Mouse (Mus musculus): ENCODE results near the gene Zfp706.

Gene Zfp706

DNA sequence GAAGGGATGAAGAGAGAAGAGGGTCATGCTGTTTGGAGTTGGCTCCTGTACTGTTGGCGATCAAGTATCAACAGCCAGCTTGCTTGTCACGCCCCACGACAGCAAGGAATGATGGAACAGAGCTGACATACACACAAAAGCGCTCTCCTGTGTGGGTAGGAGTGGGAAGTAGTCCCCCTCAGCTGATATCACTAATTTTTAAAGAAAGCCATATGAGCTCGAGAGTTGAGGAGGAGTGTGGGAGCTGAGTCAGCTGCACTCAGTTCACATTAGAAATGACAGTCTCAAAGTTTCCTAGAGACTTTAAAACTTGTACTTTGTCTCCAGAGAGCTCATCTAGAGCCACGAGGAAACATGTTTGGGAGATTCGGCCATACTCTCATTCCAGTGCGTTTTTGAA lies 29.8 kb downstream of the Zfp706 start:
- no peak for DNase-seq (ENCODE audit: low read depth)

DNA sequence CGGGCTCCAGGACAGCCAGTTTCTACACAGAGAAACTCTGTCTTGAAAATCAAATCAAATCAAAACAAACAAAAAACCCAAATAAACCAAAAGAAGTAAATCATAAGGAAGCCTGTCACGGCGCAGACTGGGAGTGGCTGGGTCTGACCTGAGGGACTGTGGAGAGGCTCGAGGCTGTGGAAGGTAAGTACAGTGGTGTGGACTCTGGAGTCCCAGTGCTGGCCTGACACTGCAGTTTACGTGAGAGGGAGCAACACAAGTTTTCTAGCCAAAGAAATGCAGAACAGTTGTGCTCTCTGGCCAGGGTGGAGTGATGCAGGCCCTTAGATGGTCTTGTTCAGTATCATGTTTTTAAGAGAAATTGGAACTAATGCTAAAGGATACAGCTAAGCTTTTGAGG lies 31.9 kb downstream of the Zfp706 start:
- no peak for DNase-seq (ENCODE audit: low read depth)

DNA sequence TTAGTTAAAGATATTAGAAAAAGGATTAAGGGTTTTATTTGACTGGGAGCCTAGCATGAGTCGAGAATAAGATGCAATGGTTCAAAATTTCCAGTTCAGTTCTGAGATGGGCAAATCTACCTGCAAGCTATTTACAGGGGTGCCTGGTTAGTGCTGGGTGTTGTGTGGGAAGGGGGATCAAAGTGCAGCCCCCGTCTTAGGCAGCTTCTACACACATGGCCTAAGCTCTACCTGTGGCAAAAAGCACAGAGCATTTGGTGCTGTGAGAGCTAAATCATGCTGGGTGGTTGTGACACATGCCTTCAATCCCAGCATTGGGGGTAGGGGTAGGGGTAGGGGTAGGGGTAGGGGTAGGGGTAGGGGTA lies 32.3 kb downstream of the Zfp706 start:
- DNase-seq (ENCODE audit: low read depth), result no peak

DNA sequence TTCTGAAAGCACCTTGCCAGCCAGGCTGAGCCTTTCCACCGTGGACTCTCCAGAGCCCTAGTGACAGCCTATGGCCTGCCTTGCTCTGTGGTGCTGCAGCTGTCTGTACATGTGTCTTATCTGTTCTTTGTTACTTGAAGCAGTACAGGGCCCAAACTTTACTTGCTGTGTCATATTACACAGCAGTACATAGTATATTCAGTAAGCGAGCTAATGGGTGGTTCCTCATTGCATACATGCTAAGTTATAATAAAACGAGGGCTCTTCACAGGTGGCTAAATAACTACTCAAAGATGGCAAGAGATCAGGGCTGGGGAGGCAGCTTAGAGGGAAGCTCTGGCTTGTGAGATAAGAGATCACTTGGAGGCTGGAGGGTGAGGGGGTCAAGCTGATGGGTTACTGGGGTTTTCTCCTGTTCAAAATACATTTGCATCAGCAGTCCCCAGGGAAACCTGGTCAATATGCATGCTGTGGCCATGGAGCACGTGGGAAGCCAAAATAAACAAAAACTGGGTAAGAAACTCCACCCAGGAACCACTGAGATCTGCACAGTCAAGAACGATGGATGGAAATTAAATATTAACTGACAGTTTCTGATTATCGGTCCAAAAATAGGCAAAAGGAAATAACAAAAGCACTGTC lies 32.8 kb downstream of the Zfp706 start:
- DNase-seq (ENCODE audit: low read depth), result peak; percentile 85

DNA sequence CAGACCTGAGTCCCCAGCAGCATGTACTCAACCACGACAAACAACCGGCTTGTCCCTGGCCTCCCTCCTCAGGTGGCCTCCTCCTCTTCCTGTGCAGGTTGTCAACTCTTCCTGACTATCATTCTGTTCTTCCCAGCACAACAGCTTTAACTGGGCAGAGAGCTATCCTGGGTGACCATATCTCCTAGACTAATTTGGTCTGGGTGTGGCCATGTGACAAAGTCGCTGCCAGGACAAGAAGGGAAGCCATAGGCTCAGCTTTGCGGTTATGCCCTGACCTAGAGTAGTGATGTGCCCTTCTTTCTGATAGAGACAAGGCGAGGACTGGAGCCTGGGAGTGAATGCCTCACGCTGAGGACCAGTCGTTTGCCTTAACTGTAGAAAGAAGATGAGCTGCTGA lies 33.9 kb downstream of the Zfp706 start:
- no peak for DNase-seq (ENCODE audit: low read depth)

DNA sequence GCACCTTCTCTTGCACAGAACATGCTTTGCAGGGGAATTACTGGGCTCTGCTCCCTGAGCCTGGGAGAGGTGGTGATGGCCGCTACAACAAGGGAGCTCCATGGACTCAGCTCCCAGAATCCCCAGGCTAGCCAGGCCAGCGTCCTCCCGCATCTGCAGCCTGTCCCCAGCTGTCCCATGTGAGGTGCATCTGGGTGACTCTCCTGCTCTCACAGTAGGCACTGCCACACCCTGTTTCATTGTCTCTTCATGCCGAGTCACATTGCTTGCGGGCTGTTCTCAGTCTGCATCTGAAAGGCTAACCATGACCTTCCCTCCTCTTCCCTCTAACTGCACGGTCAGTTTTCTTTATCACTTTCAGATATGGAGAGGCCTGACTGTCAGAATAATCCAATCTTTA lies 34.3 kb downstream of the Zfp706 start:
- DNase-seq (ENCODE audit: low read depth), result no peak

DNA sequence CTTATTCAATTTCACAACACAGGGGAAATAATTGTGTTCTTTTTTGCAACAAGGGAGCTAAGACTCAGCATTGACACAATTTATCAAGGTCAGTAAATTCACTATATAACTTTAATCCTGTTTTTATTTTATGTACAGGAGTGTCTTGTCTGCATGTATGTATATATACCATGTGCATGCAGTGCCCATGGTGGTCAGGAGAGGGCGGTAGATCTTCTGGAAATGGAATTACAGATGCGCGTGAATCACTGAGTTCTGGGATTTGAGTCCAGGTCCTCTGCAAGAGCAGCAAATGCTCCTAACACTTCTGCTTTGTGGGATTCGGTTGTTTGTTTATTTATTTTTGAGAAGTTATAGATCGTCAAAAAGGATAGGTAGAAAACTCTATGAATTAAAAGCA lies 37.8 kb downstream of the Zfp706 start:
- DNase-seq (ENCODE audit: low read depth), result peak; percentile 34

DNA sequence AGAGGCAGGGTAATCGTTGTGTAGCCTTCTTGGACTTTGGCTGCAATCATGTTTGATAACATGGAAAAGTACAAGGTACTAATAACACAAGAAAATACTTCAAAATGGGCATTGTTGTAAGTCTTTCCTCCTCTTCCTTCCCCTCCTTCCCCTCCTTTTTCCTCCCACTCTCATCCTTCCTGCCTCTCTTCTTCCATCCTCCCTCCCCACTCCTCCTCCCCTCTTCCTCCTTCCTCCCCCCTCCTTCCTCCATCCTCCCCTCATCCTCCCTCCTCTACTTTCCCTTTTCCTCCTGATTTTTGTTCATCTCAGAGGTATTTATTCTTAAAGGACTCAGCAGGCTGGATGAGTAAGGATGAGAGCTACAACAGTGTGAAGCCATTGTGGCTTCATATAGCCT lies 39.3 kb downstream of the Zfp706 start:
- DNase-seq (ENCODE audit: low read depth), result no peak

DNA sequence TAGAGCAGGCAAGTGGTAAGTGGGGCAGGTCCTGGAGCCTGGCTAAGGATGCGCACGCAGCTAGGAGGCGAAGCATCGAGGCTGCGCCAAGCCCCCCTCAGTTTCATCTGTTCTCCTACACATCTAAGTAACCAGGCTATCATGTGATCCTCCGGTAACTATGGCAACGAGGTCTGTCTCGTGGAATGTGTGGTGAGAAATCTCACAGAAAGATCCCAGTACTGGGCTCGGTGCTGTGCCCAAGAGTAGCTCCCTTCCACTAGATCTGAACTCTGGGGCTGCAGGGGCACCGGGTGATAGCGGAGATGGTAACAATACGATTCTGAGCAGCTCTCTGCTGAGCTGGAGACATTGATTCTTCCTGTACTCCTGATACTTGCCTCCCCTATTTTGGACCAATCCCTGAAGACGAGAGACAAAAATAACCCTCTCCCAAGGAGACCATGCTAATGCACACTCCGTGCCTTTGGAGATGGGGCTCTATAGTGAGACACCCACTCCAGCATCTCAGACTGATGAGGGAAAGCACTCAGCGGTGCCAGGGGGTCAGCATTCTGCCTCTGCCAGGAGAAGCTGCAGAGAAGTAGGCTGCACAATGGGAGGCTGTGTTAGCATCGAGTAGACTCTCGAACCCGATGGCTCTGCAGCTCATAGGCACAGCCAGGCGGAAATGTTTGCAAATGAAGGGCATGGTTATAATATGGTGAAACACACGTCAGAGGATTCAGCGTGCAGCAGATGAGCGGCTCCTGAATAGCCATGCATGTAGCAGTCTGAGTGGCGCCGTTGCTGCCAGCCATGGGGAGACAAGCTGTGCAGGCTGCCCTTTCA lies 40.0 kb downstream of the Zfp706 start:
- DNase-seq (ENCODE audit: low read depth), result no peak

DNA sequence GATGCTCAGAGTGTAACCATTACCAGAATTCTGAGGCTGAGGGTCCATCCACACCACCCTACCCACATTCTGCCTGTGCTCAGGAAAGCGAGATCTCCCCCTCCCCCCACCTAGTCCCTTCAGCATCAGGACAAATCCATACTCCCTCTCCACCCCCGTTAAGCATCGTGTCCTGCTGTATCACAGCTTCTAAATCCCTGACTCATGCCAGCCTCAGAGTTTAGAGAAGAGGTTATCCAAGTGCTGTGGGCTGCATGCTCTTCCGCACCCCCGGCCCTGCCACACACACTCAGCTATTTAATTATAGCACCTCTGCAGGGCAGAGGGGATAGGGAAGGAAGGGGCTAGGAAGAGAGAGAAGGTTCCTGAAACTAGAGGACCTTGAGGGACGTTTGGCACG lies 40.6 kb downstream of the Zfp706 start:
- no peak for DNase-seq (ENCODE audit: low read depth)

DNA sequence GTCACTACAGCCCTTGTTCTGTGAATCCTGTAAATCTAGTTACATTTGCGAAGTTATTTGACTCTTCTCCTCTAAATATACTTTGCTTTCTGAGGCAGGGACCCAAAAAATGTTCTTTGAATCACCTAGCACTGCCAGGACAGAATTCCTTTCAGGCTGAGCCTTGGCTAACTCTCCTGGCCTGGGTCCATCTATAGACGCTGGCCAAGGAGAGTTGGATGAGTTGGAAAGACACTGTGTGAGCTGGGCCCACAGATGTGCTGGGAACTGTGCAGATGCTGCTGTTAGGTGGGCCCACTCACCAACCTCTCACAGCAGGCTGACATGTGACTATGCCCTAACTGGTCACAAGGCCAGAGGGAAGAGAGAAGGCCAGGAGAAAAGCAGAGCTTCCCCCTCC lies 41.1 kb downstream of the Zfp706 start:
- no peak for DNase-seq (ENCODE audit: low read depth)

DNA sequence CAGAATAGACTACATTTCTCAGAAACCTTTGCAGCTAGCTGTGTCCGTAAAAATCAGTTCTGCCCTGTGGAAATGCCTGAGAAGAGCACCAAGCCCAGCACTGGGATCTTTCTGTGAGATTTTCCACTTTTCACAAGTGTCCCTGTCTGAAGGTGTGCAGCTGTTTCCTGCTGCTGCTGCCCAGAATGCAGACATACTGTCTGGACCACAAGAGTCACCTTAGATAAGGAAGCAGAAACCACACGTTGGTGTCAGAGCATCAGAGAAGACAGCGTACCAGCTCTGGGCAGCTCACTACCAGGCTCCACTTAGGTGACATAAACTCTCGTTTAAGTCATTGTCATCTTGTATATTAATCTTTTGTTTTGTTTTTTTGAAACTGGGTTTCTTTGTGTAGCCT lies 41.8 kb downstream of the Zfp706 start:
- peak; percentile 67 for DNase-seq (ENCODE audit: low read depth)

DNA sequence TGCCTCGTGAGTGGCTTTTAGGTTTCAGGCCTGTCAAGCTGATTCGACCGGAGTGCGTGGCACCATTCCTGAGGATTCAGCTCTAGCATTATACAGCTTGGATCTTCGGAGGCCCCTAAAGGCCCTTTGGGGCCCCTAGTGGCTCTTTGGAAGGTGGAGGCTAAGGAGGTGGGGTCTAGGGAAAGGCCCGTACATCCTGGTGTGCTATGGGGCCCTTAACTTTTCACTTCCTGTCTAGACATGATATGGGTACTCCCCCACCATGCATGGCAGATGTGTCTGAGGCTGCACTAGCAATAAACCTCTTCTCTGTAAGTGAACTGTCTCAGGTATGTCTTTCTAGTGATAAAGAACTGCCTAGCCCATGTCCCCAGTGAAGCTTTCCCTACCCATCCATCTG lies 44.6 kb downstream of the Zfp706 start:
- no peak for DNase-seq (ENCODE audit: low read depth)

DNA sequence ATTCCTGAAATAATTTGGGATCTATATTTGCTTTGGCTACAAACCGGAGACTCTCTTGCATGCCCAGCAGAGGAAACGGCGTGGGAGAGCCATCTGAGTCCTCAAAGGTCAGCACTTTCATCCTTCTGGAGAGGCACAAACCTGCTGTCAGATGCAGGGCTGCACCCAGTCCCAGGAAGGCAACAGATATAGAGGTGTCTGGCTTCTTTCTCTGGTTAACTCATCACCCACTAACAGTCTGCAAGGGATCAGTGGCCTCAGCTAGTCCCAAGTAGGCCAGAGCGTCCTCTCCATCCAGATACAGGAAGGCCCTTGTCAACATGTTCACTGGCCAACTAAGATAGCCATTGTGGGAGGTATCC lies 46.7 kb downstream of the Zfp706 start:
- no peak for DNase-seq (ENCODE audit: low read depth)

DNA sequence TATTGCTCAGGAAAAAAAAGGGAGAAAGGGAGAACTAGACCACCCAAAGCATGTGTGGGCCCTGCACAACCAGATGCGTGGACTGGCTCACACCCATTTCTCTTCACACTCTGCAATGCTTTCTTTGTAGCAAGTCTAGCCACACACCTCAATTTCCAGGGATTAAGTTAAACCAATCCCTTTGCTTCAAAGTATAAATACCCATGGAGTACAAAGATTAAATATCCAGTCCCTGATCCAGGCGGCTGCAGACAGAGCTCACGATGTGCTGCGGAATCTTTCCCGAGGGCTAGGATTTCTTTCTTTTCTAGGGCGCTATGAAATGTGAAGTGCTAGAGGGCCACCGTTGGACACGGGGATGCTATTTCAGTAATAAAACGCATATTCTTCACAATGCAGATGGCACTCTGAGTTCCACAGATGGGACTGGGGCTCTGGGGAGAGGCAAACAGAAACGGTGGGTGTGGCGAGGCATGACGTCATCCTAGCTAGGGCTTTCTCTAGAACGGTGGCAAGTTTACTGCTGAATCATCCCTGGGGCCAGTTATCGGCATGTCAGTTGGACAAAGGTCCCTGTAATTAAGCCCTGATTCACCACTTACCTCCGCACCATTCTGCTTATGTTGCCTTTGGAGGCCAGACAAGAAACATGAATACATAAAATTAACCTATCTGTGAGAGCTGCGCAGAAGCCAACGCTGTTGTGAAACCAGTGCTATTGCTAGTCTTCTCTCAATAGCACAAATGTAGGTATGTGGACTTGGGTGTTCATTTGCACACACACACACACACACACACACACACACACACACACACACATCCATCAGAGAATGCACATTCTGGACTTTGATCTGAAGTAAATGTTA lies 47.3 kb downstream of the Zfp706 start:
- peak; percentile 36 for DNase-seq (ENCODE audit: low read depth)

DNA sequence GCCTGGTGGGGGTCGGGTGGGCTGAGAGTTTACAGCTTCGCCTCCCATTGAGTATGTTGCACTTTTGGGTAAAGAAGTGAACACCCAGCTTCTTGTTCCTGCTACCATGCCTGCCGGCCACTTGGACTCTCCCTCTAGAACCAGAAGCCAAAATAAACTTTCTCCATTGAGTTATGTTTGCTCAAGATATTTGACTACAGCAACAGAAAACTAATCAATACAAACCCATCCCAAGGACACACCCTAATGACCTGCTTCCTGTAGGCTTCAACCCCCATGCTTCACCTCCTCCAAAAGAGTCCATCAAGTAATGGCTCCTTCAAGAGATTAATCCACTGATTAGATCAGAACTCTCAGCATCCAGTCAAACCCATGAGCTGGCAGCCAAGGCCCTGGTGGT lies 51.4 kb downstream of the Zfp706 start:
- DNase-seq (ENCODE audit: low read depth), result no peak

DNA sequence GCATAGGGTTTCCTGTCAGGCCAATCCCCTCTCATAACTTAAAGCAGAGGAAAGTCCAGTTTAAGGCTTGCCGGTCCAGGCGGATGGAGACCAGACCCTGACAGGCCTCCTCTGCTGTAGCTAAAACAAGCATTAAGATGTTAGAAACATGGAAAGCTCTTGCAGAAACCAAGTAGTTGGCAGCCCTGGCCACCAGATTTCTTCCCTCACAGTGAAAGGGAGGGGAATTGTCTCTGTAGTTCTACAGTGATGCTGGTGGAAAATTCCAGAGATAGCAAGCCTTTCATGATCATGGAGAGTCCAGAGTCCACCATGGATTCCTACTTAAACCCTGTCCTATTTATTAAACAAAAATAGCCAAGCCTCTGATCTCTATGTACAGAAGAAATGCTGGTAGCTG lies 57.3 kb downstream of the Zfp706 start:
- DNase-seq (ENCODE audit: low read depth), result no peak

DNA sequence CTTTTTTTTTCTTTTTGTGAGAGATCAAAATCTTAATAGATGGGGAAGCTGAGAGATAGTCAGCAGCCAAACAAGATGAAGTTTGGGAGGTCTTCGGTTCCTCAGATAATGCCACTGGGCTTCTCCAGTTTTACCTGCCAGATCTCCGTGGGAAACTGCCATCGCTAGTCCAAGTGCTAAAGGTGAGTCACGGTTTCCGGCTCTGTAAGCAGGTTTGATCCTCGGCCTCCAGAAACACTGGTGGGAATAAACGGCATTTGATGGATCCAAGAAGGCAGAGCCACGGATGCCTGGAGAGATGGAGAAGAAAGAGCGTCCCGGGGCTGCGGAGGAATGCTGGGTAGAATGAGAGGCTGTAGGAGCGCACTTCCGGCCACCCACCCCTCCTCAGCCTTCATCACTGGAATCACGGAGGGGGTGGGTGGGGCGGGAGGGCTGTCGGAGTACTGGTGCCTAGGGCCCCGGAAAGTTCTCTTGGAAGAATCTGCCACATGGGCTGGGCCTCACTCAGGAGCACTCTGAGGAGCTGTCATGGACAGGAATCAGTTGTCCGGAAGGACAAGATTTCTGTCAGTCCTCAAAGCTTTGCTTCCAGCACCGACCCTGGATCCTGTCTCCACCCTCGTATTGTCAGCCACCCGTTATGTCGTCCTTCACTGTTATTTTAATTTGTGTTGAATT lies 58.6 kb downstream of the Zfp706 start:
- DNase-seq (ENCODE audit: low read depth), result no peak

Measured in 416B (cell line).